Mouse (Mus musculus) layer of hippocampus, postnatal 36 days (tissue): ENCODE results near the gene Dhx9. TPM values are rescaled to one million over a fixed set of nuclear protein-coding genes. Genes with fewer than 3 reads are reported as not detected.
A peak's percentile ranks its signal among the peaks of the same experiment; 100 is the strongest.
"Not testable (repeated sequence)": the region's sequence is repeated elsewhere in the genome, so short reads cannot be mapped to it uniquely, and the experiment has no call there.

ENCODE experiments used
- DNase-seq, 2 experiments: peaks; one replicate each; pipeline ENCODE4 v3.0.0; 2022
- total RNA-seq, 2 experiments: library from RNA; stranded (reverse); gene quantifications; 2 replicates each; pipeline ENCODE4 v1.2.3; 2021

The Dhx9 gene
- total RNA-seq, 2 experiments from 2014 or later: 119 to 124 TPM

DNA sequence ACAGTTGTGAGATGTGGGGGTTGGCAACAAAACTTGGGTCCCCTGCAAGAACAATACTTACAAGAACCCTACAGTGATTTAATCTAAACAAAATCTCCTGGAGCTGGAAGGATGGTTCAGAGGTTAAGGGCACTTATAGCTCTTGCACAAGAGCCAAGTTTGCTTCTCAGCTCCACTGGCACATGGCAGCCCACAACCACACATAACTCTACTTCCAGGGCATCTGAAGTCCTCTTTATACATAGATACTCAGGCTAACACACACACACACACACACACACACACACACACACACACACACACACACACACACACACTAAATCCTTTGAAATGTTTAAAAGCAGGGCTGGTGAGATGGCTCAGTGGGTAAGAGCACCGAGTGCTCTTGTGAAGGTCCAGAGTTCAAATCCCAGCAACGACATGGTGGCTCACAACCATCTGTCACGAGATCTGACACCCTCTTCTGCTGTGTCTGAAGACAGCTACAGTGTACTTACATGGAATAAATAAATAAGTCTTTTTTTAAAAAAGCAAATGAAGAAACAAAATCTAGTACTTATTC, 71.1 kb downstream of the Dhx9 start:
- not testable (repeated sequence) for DNase-seq

DNA sequence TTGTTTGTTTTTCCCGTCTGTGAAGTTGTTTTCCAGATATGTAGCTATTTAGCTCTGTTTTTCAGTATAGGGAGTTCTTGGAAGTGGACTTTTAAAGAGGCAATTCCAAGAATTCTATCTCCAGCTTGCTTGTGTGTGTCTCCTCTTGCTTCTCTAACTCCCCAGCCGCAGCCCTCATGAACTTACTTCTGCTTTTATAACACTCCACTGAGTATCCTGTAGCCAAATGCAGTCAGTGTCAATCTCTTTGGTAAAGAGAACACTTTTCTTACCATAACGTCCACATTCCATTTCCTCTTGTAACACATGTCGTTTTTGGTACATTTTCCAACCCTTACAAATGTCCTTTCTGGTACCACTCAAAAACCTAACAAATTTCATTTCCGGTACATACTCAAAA, 71.7 kb downstream of the Dhx9 start:
- not testable (repeated sequence) for DNase-seq

DNA sequence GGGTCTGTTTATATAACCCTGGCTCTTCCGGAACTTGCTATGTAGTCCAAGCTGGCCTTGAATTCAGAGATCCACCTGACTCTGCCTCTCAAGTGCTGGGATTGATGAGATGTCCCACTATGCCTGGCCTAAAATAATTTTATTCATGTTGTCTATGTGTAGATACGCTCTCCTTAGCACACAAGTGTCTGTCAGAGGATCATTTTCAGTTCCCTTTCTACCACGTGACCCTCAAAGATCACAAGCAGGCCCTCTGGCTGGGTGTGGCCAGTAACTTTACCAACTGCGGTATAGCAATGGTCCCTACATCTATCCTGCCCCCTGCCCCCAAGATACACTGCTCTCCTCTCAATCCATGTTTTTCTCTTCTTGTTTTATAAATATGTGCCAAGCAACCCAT, 72.5 kb downstream of the Dhx9 start:
- peak in 1 of 2 experiments; percentile 41 for DNase-seq

DNA sequence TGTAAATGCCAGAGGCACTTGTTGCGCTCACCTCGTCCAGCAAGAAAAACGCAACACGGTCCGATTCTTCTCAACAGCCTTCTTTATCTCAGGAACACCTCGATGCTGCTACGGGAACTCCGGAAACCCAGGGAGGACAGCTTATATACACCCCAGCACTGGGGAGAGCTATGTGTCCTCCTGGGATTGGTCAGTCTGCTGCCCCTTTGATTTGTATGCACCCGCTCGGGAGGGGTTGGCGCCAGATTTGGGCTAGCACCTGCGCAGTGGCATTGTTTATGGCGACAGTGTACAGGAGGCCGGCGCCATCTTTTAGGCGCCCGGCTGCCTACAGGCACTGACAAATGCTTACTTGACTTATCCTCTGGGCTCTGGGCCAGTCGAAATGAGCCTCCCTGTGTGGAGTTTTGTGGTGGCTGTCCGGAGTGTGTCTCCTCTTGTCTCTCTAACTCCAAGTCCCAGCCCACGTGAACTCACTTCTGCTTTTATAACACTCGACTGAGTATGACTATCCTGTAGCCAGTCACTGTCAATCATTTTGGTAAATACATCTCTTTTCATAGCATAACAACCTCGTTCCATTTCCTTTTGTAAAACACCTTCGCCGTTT, 73.2 kb downstream of the Dhx9 start:
- DNase-seq: peak; percentile 76 to 79

DNA sequence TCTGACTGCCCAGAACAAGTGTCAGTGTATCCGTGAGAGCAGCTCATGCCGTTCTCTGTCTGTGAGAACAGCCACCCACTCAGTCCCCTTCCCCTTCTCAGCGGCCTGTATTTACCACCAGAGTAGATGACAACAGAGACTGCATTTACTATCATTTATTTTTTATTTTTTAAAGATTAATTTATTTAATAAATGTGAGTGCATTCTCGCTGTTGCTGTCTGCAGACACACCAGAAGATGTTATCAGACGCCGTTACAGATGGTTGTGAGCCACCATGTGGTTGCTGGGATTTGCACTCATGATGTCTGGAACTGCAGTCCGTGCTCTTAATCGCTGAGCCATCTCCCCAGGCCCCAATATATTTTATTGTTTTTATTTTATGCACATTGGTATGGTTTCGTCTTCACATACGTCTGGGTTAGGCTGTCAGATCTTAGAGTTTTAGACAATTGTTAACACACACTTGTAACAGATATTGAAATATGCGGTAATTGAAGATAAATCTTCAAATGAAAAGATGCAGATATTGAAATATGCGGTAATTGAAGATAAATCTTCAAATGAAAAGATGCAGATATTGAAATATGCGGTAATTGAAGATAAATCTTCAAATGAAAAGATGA, 74.0 kb downstream of the Dhx9 start:
- peak; percentile 77 to 78 for DNase-seq

DNA sequence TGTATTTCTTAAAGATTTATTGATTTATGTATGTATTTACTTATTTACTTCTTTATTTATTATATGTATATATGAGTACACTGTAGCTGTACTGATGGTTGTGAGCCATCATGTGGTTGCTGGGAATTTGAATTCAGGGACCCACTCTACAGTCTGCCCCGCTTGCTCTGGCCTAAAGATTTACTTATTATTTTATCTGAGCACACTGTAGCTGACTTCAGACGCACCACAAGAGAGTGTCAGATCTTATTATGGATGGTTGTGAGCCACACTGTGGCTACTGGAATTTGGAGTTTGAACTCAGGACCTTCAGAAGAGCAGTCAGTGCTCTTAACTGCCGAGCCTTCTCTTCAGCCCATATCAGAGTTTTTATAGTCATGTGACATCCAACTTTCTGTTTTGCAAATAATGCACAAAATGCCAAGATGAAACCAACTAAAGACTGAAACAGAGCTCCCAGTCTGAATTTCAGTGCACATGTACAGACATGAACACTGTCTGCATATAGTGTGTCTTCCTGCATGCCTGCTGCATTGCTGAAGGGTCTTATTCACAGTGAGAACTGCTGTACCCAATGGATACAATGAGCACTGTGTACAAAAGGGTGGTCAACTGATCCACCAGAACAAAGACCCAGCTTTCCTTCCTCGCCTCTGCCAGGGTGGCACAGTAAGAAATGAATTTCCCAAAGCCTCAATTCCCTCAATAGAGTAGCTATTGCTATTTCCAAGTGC, 74.6 kb downstream of the Dhx9 start:
- DNase-seq: not testable (repeated sequence)

DNA sequence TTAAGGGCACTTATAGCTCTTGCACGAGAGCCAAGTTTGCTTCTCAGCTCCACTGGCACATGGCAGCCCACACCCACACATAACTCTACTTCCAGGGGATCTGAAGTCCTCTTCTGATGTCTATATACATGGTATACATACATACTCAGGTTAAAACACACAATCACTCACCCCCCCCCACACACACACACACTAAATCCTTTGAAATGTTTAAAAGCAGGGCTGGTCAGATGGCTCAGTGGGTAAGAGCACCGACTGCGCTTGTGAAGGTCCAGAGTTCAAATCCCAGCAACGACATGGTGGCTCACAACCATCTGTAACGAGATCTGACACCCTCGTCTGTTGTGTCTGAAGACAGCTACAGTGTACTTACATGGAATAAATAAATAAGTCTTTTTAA, 75.7 kb downstream of the Dhx9 start:
- no peak for DNase-seq

DNA sequence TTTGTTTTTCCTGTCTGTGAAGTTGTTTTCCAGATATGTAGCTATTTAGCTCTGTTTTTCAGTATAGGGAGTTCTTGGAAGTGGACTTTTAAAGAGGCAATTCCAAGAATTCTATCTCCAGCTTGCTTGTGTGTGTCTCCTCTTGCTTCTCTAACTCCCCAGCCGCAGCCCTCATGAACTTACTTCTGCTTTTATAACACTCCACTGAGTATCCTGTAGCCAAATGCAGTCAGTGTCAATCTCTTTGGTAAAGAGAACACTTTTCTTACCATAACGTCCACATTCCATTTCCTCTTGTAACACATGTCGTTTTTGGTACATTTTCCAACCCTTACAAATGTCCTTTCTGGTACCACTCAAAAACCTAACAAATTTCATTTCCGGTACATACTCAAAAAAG, 76.5 kb downstream of the Dhx9 start:
- DNase-seq: not testable (repeated sequence)

DNA sequence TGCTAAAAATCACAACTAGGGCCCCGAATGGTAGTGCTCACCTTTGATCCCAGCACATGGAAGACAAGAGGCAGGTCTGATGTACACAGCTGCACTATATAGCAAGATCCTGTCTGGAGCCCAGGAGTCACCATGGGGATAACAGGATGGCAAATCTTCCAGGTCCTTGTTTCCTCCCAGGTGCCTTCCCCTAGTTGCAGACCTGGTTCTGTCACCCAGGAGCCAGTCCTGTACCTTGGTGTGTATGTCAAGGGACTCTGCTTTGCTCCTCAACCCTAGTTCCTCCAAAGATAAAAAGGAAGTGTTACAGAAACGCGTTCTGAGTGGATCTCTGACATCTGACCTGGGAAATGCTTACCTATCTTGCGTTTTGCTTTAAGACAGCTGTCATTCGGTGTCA, 79.2 kb downstream of the Dhx9 start:
- not testable (repeated sequence) for DNase-seq

DNA sequence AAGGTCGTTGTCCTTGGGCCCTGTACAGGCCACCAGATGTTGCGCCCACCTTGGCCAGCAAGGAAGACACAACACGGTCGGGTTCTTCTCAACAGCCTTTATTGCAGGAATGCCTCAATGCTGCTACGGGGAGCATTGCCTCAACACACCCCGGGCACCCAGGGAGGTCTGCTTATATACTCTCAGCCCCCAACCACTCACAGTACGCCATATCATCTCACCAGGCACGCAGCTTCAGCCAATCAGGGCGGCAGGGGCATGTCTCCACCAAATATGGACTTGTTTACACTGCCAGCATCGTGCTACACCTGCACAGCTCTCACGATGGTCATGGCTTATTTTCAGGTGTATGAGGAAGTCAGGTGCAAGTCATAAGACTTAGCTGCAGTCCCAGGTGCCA, 79.8 kb downstream of the Dhx9 start:
- not testable (repeated sequence) for DNase-seq

Other genes starting within 250 kb of the Dhx9 start
- gene Lamc1, start 154.9 kb downstream of the Dhx9 start, total RNA-seq: 10 to 100 TPM; 25.3 to 34.8 TPM
- 1 to 10 TPM; 3.8 to 6.0 TPM for gene Shcbp1l, start 62.5 kb downstream of the Dhx9 start, total RNA-seq
- gene Npl, start 62.4 kb upstream of the Dhx9 start, total RNA-seq: 1 to 10 TPM; 3.5 TPM
- 10 to 100 TPM; 76.1 to 76.4 TPM for gene Rgs8, start 165.4 kb upstream of the Dhx9 start, total RNA-seq